Mouse (Mus musculus) hematopoietic stem cell, adult 5-6 weeks (primary cell): ENCODE results near the gene Sh3d19. TPM values are rescaled to one million over a fixed set of nuclear protein-coding genes. Genes with fewer than 3 reads are reported as not detected.

Source experiments
- ATAC-seq, 2 experiments: fragments of 125-278 bp in 1 of 2; replicated peaks in 1 of 2; 2 replicates each; pipeline ENCODE4 v1.8.0; 2016 to 2017; ENCODE audit warnings: inconsistent platforms in 2 of 2, mild to moderate bottlenecking in 2 of 2, moderate number of reproducible peaks in 2 of 2, low read depth in 1 of 2, moderate TSS enrichment in 1 of 2; ENCODE audit not compliant: low FRiP score in 2 of 2, poor library complexity in 2 of 2, severe bottlenecking in 2 of 2, insufficient read depth in 1 of 2, low TSS enrichment in 1 of 2
- total RNA-seq: library from RNA; stranded (forward); fragments of 172-1452, 232-1000 nt; gene quantifications from 2 replicates; pipeline ENCODE4 v1.2.3, GENCODE M21; 2017

Sh3d19 gene
- total RNA-seq, 1 experiment from 2014 or later, result 3.3 TPM

GRCm38 (mm10) chr3:86141886-86142262, 171.0 kb downstream of the Sh3d19 start:
- ATAC-seq, result peak in 1 of 2 experiments; percentile 17; a peak in 1 of 4 replicates

DNA sequence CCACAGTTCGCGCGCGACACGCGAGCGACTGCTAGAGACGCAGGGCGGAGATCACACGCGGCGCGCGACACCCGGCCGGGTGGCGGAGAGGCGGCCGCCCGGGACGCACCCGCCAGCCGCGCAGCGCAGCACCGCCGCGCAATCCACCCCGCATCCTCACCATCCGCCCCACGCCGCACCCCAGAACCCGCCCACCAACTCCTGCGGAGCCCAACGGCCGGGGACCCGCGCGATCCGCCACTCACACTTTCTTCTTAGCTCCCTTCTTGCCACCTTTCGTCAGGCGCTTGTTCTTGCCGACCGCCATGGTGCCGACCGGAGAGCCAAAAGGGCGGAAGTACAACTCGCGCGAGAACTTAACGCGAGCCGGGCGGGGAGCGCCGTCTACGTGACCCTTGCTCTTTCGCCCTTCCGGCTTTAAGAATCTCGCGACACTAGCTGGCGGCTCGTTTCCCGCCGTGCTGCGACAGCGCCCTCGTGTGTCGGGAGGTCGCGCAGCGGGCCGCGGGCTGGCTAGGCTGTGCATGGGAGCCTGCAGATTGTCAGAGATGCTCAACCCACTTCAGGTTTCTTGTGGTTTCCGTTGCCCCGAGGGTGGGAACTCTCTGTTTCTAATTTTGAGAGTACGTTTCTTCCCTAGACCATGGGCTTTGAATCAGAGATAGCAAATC, 171.5 kb downstream of the Sh3d19 start, which contains the start of gene Rps3a1:
Gene Rps3a1, minus strand, starts transcription at position 440 of the 671 bp plus-strand sequence.
- ATAC-seq, result peak; percentile 94 to 95

GRCm38 (mm10) chr3:86142934-86143317, 172.0 kb downstream of the Sh3d19 start:
- peak in 1 of 2 experiments; percentile 0; a peak in 1 of 4 replicates for ATAC-seq

DNA sequence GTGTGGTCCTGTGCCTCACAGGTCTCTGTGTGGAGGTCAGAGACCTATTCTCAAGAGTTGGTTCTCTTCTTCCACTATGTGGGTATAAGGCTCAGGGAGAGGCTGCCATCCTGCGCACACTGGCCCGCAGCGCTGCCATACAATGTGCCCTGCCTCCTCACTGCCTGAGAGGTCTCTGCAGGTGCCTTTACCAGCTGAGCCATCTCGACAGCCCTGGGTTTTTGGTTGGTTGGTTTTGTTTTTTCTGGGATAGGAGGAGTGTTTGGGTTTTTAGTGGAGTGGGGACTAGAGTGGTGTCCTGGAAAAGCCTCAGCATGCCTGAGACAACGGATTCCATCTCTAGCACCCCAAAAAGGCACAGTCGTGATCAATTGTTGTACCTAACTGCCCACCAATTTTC, 172.4 kb downstream of the Sh3d19 start:
- ATAC-seq, result no peak

GRCm38 (mm10) chr3:86149063-86149462, 178.2 kb downstream of the Sh3d19 start:
- ATAC-seq, result no peak

DNA sequence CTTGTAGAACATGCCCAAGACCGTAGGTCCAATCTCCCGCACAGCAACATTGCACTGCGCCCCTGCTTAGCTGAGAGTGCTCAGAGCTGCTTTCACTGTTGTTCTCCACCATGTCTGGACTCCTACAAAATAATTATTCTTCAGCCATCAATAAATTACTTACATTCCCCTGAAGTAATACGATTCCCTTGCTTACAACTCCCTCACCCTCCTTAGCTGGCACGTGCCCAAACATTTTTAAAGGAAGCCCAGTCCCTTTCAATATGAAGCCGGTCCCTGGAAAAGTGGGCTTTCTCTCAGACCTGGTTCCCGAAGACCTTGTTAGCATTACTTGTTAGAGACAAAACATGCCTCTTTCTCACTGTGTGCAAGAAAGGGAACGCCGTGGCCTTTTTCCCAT, 178.6 kb downstream of the Sh3d19 start:
- no peak for ATAC-seq

- peak; percentile 22 to 42; a peak in 2 of 4 replicates for ATAC-seq
Measured at GRCm38 (mm10) chr3:86168841-86169425, 198.0 kb downstream of the Sh3d19 start.

DNA sequence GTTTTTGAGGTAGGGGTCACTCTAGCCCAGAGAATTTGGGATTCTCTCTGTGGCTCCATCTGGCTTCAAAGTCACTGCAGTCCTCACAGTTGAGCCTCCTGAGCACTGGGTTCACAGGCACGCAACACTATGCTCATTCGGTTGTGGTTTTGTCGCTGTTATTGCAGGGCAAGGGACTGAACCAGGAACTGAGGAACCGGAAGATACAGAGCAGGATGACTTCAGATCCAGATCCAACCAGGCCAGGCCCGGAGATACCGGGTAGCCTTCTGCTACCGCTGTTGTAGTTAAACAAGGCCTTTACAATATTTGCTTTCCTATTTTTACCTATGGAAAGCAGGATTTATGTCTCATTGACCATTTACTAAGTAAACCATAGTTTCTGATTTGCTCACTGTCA, 208.8 kb downstream of the Sh3d19 start:
- ATAC-seq, result no peak

Other genes starting within 250 kb of the Sh3d19 start
- gene Fam160a1, start 153.8 kb upstream of the Sh3d19 start, total RNA-seq, result not detected in 2 replicates
- gene Glt28d2, start 83.6 kb upstream of the Sh3d19 start, total RNA-seq, result 0.10 TPM in 1 of 2 replicates, not detected in the other
- not detected in 2 replicates for gene Gm37240, start 83.6 kb upstream of the Sh3d19 start, total RNA-seq
- not detected in 2 replicates for gene Prss48, start 31.4 kb downstream of the Sh3d19 start, total RNA-seq
- 7,831 and 9,145 TPM in 2 replicates for gene Rps3a1, start 171.6 kb downstream of the Sh3d19 start, total RNA-seq